Mouse (Mus musculus): ENCODE results near the gene Krtap3-2. TPM values are rescaled to one million over a fixed set of nuclear protein-coding genes. Genes with fewer than 3 reads are reported as not detected.

The Krtap3-2 gene
- not detected for polyA plus RNA-seq (2014; fragmentation: Illumina TruSeq; extraction: RNeasy Lipid Tissue Mini Kit (QIAGEN cat#74804); ENCODE audit: low read depth, low replicate concordance)

DNA sequence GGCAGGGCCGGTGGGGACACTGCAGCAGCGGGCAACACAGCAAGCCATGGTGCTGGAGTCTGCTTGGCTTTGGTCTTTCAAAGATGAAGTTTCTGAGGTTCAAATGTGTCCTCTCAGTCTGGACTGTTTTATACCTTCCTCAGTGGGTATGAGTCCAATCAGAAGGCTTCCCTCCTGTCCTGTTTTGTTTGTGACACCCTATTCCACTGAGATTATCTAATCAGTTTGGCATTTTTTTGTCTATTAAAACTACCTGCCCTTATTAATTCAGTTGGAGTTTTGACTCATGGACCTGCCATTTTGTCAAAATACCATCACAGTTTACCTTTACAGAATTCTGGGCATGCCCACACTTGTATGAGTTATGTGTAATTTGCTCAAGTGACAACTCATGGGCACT, at the start of gene Krtap3-2:
Gene Krtap3-2 (minus strand): TSS at position 101 of the 400 bp plus-strand sequence.

DNA sequence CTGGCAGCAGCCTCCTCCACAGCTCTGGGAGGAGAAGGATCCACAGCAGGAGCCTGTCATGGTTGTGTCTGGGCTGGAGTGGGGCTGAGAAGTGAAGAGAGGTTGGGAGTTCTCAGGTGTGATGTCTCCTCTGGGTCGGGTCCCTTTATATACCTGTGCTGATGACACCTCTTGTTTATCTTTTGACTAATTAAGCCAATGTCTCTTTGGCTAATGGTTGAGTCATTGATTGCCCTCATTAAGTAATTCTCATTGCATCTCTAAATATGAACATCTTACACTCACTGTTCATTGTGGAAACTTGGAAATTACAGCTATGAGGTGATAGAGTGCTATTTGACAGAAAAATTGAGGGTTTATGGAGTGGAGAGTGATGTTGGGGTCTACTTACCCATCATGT, 46.6 kb upstream of the Krtap3-2 start, which contains the start of gene Gm11938:
Gene Gm11938 (minus strand): TSS at position 101 of the 400 bp plus-strand sequence.

DNA sequence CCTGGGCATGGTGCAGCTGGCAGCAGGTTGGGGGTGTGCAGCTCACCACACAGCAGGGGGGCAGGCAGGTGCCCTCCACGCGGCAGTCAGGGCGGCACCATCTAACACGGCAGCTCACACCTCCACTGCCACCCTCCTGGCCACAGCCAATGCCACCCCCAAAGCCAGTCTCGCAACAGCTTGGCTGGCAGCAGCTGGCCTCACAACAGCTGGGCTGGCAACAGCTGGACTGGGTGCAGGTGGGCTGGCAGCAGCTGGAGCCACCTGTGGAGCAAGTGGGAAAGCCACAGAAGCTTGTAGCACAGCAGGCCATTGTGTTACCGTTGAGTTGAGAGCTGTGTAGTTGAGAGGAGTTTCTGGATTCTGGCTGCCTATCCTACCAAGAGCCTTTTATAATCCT, 41.1 kb upstream of the Krtap3-2 start, which contains the start of gene Krtap9-3:
Gene Krtap9-3 (minus strand): TSS at position 364 of the 400 bp plus-strand sequence.

DNA sequence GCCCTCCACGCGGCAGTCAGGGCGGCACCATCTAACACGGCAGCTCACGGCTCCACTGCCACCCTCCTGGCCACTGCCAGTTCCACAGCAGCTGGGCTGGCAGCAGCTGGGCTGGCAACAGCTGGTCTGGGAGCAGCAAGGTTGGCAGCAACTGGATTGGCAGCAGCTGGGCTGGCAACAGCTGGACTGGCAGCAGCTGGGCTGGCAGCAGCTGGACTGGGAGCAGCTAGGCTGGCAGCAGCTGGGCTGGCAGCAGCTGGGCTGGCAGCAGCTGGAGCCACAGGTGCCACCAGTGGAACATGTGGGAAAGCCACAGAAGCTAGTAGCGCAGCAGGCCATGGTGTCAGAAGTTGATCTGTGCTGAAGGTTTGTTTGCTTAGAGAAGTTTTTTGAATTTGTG, 34.3 kb upstream of the Krtap3-2 start, which contains the start of gene Krtap1-3:
Gene Krtap1-3 (minus strand): TSS at position 359 of the 400 bp plus-strand sequence.

DNA sequence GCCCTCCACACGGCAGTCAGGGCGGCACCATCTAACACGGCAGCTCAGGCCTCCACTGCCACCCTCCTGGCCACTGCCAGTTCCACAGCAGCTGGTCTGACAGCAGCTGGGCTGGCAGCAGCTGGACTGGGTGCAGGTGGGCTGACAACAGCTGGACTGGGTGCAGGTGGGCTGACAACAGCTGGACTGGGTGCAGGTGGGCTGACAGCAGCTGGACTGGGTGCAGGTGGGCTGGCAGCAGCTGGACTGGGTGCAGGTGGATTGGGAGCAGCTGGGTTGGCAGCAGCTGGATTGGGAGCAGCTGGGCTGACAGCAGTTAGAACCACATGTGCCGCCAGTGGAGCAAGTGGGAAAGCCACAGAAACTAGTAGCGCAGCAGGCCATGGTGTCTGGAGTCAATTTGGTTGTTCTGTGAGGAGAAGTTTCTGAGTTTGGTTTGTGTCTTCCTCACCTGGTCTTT, 26.6 kb upstream of the Krtap3-2 start, which contains the start of gene Krtap1-4:
Gene Krtap1-4 (minus strand): TSS at position 410 of the 460 bp plus-strand sequence.

DNA sequence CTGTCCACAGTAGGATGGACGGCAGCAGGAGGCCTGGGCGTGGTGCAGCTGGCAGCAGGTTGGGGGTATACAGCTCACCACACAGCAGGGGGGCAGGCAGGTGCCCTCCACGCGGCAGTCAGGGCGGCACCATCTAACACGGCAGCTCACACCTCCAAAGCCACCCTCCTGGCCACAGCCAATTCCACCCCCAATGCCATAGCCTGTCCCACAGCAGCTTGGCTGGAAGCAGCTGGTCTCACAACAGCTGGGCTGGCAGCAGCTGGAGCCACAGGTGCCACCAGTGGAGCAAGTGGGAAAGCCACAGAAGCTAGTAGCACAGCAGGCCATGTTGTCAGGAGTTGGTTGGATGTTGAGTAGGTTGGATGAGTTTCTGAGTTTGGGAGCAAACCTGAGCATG, 24.0 kb upstream of the Krtap3-2 start, which contains the start of gene Krtap1-5:
Gene Krtap1-5 (minus strand): TSS at position 381 of the 400 bp plus-strand sequence.

DNA sequence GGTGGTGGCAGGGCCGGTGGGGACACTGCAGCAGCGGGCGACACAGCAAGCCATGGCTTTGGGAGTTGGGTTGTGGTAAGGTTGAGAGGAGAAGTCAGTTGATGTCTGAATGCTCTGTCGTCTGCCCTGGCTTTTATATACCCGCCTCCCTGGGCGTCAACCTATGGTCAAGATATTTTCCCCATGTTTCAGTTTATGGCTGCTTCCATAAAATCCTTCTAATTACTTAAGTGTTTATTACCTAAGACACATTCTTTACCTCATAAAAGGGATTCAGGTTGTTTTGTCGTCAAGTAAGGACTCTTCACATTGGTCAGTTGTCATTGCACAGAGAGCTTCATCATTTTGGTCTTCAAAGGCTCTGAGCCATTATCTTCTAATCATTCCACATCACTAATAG, 9.9 kb upstream of the Krtap3-2 start, which contains the start of gene Krtap3-1:
Gene Krtap3-1 (minus strand): TSS at position 101 of the 400 bp plus-strand sequence.

DNA sequence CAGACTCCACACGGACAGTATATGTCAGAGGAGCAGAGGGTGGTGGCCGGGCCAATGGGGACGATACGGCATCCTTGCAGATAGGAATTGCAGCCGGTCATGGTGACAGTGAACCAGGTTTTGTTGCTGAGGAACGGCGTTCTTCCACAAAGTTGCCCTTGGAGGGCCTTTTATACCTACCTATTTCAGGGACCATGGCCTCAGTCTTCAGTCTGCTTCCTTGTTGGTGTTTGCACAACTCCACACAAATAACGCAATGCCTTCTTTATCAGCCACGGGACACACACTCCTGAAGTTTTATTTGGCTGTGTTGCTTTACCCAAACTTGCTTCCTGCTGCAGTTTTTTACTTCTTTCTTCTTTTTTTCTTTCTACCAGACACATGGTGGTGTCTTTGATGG, 2.7 kb upstream of the Krtap3-2 start, which contains the start of gene Gm11939:
Gene Gm11939 (minus strand): TSS at position 101 of the 400 bp plus-strand sequence.

DNA sequence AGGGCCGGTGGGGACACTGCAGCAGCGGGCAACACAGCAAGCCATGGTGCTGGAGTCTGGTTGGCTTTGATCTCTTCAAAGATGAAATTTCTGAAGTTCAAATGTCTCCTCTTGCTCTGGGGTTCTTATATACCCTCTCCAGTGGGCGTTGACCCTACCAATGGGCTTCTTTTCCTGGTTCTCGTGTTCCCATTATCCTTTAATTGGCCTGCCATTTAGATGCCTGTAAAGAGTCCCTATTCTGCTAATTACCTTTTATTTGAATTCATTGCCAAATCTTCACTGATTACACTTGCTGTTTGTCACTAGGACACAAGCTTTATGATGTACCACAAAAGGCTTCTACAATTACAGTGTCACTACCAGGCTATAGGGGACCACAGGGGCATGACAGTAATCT, 5.9 kb downstream of the Krtap3-2 start, which contains the start of gene Krtap3-3:
Gene Krtap3-3 (minus strand): TSS at position 101 of the 400 bp plus-strand sequence.

DNA sequence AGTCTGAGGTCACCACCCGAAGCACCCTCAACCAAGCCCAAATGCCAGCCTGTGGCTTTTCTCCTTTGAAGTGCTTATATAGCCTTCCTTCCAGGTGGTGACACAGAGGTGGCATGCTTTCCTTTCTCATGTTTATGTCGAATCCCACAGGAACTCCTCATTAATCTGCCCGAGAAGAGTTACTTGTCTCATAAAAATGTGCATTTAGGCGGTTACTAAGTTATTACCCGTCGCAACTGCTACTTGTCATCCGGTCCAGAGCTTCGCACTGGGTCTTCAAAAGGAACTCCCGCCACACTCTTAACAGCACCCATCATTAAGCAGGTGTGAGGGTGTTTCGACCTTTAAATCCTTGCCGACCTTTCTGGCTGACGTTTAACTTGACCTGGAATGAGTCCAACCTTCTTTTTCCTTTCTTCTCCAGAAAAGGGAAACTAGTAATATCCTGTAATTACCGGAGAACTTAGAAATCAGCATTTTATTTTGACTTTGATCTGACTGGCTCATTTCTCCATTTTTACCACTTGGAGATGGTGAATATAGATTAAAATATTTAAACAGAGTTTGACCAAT, 35.3 kb downstream of the Krtap3-2 start, which contains the start of gene Krt39:
Gene Krt39 (minus strand): TSS at position 51 of the 573 bp plus-strand sequence.

Other genes starting within 250 kb of the Krtap3-2 start
- gene Krt25, start 233.9 kb downstream of the Krtap3-2 start, polyA plus RNA-seq (2014; fragmentation: Illumina TruSeq; extraction: RNeasy Lipid Tissue Mini Kit (QIAGEN cat#74804); ENCODE audit: low read depth, low replicate concordance): not detected
- not detected for gene Krt26, start 218.9 kb downstream of the Krtap3-2 start, polyA plus RNA-seq (2014; fragmentation: Illumina TruSeq; extraction: RNeasy Lipid Tissue Mini Kit (QIAGEN cat#74804); ENCODE audit: low read depth, low replicate concordance)
- gene Krt27, start 205.7 kb downstream of the Krtap3-2 start, polyA plus RNA-seq (2014; fragmentation: Illumina TruSeq; extraction: RNeasy Lipid Tissue Mini Kit (QIAGEN cat#74804); ENCODE audit: low read depth, low replicate concordance): not detected
- not detected for gene Krt28, start 181.9 kb downstream of the Krtap3-2 start, polyA plus RNA-seq (2014; fragmentation: Illumina TruSeq; extraction: RNeasy Lipid Tissue Mini Kit (QIAGEN cat#74804); ENCODE audit: low read depth, low replicate concordance)
- gene Krt10, start 167.5 kb downstream of the Krtap3-2 start, polyA plus RNA-seq (2014; fragmentation: Illumina TruSeq; extraction: RNeasy Lipid Tissue Mini Kit (QIAGEN cat#74804); ENCODE audit: low read depth, low replicate concordance): 20.3 TPM
- gene Krt12, start 134.6 kb downstream of the Krtap3-2 start, polyA plus RNA-seq (2014; fragmentation: Illumina TruSeq; extraction: RNeasy Lipid Tissue Mini Kit (QIAGEN cat#74804); ENCODE audit: low read depth, low replicate concordance): not detected
- gene Krt20, start 118.7 kb downstream of the Krtap3-2 start, polyA plus RNA-seq (2014; fragmentation: Illumina TruSeq; extraction: RNeasy Lipid Tissue Mini Kit (QIAGEN cat#74804); ENCODE audit: low read depth, low replicate concordance): 0.53 TPM
- gene Krt23, start 63.7 kb downstream of the Krtap3-2 start, polyA plus RNA-seq (2014; fragmentation: Illumina TruSeq; extraction: RNeasy Lipid Tissue Mini Kit (QIAGEN cat#74804); ENCODE audit: low read depth, low replicate concordance): 2.7 TPM
- not detected for gene Krt39, start 35.5 kb downstream of the Krtap3-2 start, polyA plus RNA-seq (2014; fragmentation: Illumina TruSeq; extraction: RNeasy Lipid Tissue Mini Kit (QIAGEN cat#74804); ENCODE audit: low read depth, low replicate concordance)
- not detected for gene Krt40, start 13.7 kb downstream of the Krtap3-2 start, polyA plus RNA-seq (2014; fragmentation: Illumina TruSeq; extraction: RNeasy Lipid Tissue Mini Kit (QIAGEN cat#74804); ENCODE audit: low read depth, low replicate concordance)
- not detected for gene Krtap3-3, start 6.0 kb downstream of the Krtap3-2 start, polyA plus RNA-seq (2014; fragmentation: Illumina TruSeq; extraction: RNeasy Lipid Tissue Mini Kit (QIAGEN cat#74804); ENCODE audit: low read depth, low replicate concordance)
- gene Gm11939, start 2.6 kb upstream of the Krtap3-2 start, polyA plus RNA-seq (2014; fragmentation: Illumina TruSeq; extraction: RNeasy Lipid Tissue Mini Kit (QIAGEN cat#74804); ENCODE audit: low read depth, low replicate concordance): not detected
- not detected for gene Krtap3-1, start 9.8 kb upstream of the Krtap3-2 start, polyA plus RNA-seq (2014; fragmentation: Illumina TruSeq; extraction: RNeasy Lipid Tissue Mini Kit (QIAGEN cat#74804); ENCODE audit: low read depth, low replicate concordance)
- not detected for gene Krtap1-5, start 24.2 kb upstream of the Krtap3-2 start, polyA plus RNA-seq (2014; fragmentation: Illumina TruSeq; extraction: RNeasy Lipid Tissue Mini Kit (QIAGEN cat#74804); ENCODE audit: low read depth, low replicate concordance)
- gene Krtap1-4, start 26.8 kb upstream of the Krtap3-2 start, polyA plus RNA-seq (2014; fragmentation: Illumina TruSeq; extraction: RNeasy Lipid Tissue Mini Kit (QIAGEN cat#74804); ENCODE audit: low read depth, low replicate concordance): not detected
- not detected for gene Krtap1-3, start 34.5 kb upstream of the Krtap3-2 start, polyA plus RNA-seq (2014; fragmentation: Illumina TruSeq; extraction: RNeasy Lipid Tissue Mini Kit (QIAGEN cat#74804); ENCODE audit: low read depth, low replicate concordance)
- not detected for gene Krtap9-3, start 41.3 kb upstream of the Krtap3-2 start, polyA plus RNA-seq (2014; fragmentation: Illumina TruSeq; extraction: RNeasy Lipid Tissue Mini Kit (QIAGEN cat#74804); ENCODE audit: low read depth, low replicate concordance)
- gene Gm11938, start 46.5 kb upstream of the Krtap3-2 start, polyA plus RNA-seq (2014; fragmentation: Illumina TruSeq; extraction: RNeasy Lipid Tissue Mini Kit (QIAGEN cat#74804); ENCODE audit: low read depth, low replicate concordance): not detected
- gene Gm11937, start 53.3 kb upstream of the Krtap3-2 start, polyA plus RNA-seq (2014; fragmentation: Illumina TruSeq; extraction: RNeasy Lipid Tissue Mini Kit (QIAGEN cat#74804); ENCODE audit: low read depth, low replicate concordance): not detected
- not detected for gene Krtap2-4, start 58.0 kb upstream of the Krtap3-2 start, polyA plus RNA-seq (2014; fragmentation: Illumina TruSeq; extraction: RNeasy Lipid Tissue Mini Kit (QIAGEN cat#74804); ENCODE audit: low read depth, low replicate concordance)
- not detected for gene Gm11562, start 63.6 kb upstream of the Krtap3-2 start, polyA plus RNA-seq (2014; fragmentation: Illumina TruSeq; extraction: RNeasy Lipid Tissue Mini Kit (QIAGEN cat#74804); ENCODE audit: low read depth, low replicate concordance)
- not detected for gene Krtap4-1, start 71.4 kb upstream of the Krtap3-2 start, polyA plus RNA-seq (2014; fragmentation: Illumina TruSeq; extraction: RNeasy Lipid Tissue Mini Kit (QIAGEN cat#74804); ENCODE audit: low read depth, low replicate concordance)
- not detected for gene Krtap4-2, start 78.2 kb upstream of the Krtap3-2 start, polyA plus RNA-seq (2014; fragmentation: Illumina TruSeq; extraction: RNeasy Lipid Tissue Mini Kit (QIAGEN cat#74804); ENCODE audit: low read depth, low replicate concordance)
- not detected for gene Krtap4-7, start 87.2 kb upstream of the Krtap3-2 start, polyA plus RNA-seq (2014; fragmentation: Illumina TruSeq; extraction: RNeasy Lipid Tissue Mini Kit (QIAGEN cat#74804); ENCODE audit: low read depth, low replicate concordance)
- not detected for gene Gm11555, start 93.4 kb upstream of the Krtap3-2 start, polyA plus RNA-seq (2014; fragmentation: Illumina TruSeq; extraction: RNeasy Lipid Tissue Mini Kit (QIAGEN cat#74804); ENCODE audit: low read depth, low replicate concordance)
- gene Gm11563, start 102.1 kb upstream of the Krtap3-2 start, polyA plus RNA-seq (2014; fragmentation: Illumina TruSeq; extraction: RNeasy Lipid Tissue Mini Kit (QIAGEN cat#74804); ENCODE audit: low read depth, low replicate concordance): not detected
- not detected for gene Krtap4-6, start 109.1 kb upstream of the Krtap3-2 start, polyA plus RNA-seq (2014; fragmentation: Illumina TruSeq; extraction: RNeasy Lipid Tissue Mini Kit (QIAGEN cat#74804); ENCODE audit: low read depth, low replicate concordance)
- not detected for gene Gm14190, start 133.9 kb upstream of the Krtap3-2 start, polyA plus RNA-seq (2014; fragmentation: Illumina TruSeq; extraction: RNeasy Lipid Tissue Mini Kit (QIAGEN cat#74804); ENCODE audit: low read depth, low replicate concordance)
- gene Gm14180, start 177.4 kb upstream of the Krtap3-2 start, polyA plus RNA-seq (2014; fragmentation: Illumina TruSeq; extraction: RNeasy Lipid Tissue Mini Kit (QIAGEN cat#74804); ENCODE audit: low read depth, low replicate concordance): not detected
- gene Gm11595, start 216.1 kb upstream of the Krtap3-2 start, polyA plus RNA-seq (2014; fragmentation: Illumina TruSeq; extraction: RNeasy Lipid Tissue Mini Kit (QIAGEN cat#74804); ENCODE audit: low read depth, low replicate concordance): not detected
- gene Krtap4-8, start 223.9 kb upstream of the Krtap3-2 start, polyA plus RNA-seq (2014; fragmentation: Illumina TruSeq; extraction: RNeasy Lipid Tissue Mini Kit (QIAGEN cat#74804); ENCODE audit: low read depth, low replicate concordance): not detected
- not detected for gene Krtap4-9, start 228.3 kb upstream of the Krtap3-2 start, polyA plus RNA-seq (2014; fragmentation: Illumina TruSeq; extraction: RNeasy Lipid Tissue Mini Kit (QIAGEN cat#74804); ENCODE audit: low read depth, low replicate concordance)
- not detected for gene Gm11596, start 236.6 kb upstream of the Krtap3-2 start, polyA plus RNA-seq (2014; fragmentation: Illumina TruSeq; extraction: RNeasy Lipid Tissue Mini Kit (QIAGEN cat#74804); ENCODE audit: low read depth, low replicate concordance)
- gene Gm11569, start 242.1 kb upstream of the Krtap3-2 start, polyA plus RNA-seq (2014; fragmentation: Illumina TruSeq; extraction: RNeasy Lipid Tissue Mini Kit (QIAGEN cat#74804); ENCODE audit: low read depth, low replicate concordance): not detected
- not detected for gene Gm11554, start 247.6 kb upstream of the Krtap3-2 start, polyA plus RNA-seq (2014; fragmentation: Illumina TruSeq; extraction: RNeasy Lipid Tissue Mini Kit (QIAGEN cat#74804); ENCODE audit: low read depth, low replicate concordance)

Measured in kidney, adult 10 weeks (tissue).